7 mouse cellular contexts compared by ENCODE assay signal in the genomic region with DNA sequence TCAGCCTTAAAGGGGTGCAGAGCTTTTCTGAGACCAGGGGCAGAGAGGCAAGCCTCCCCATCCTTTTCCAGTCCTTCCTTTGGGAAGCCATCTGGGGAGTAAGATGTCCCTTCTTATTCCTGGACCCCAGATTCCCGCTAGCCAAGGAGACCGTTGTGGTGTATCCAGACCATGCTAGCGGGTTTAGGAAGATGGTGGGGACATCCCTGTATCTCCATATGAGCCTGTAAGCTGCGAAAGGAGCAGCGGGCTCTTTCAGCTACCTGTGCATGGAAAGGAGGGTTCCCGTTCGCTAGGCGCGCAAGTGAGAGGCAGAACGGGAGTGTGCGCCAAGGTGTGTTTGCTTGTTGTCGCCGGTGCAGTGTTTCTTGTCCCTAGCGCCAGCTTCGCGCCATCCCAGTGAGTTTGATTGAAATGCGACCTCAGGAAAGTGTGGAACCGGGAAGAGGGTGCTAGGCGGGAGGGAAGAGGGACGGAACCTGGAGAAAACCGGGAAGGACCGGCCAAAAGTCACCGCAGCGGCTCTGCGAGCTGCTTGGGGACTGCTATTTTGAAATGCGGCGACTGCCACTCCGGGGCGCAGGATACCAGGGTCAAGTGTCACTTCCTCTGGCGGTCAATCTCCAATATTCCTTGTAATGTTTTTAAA. TPM values are rescaled to one million over a fixed set of nuclear protein-coding genes. Genes with fewer than 3 reads are reported as not detected.
A peak's percentile ranks its signal among the peaks of the same experiment; 100 is the strongest.
DNase-seq lines count a peak whose midpoint lies in the region; ATAC-seq lines count a peak whose summit lies in the region.

No protein-coding gene starts in this region.

- no peak overlapping the region for H3K27ac ChIP-seq in heart, embryonic 14.5 days (replicated peaks in 1 of 2; ENCODE audit: control insufficient read depth in 1 of 2, insufficient read depth in 1 of 2, low read depth in 2 of 2, low read length in 2 of 2)
- H3K27ac ChIP-seq in neural tube, embryonic 11.5 days (ENCODE audit: low read depth, low read length) = no peak overlapping the region

- H3K36me3 ChIP-seq in heart, embryonic 14.5 days (ENCODE audit: control insufficient read depth, insufficient read depth, low read length) = no peaks in the 10 kb centered on the region
- no peaks in the 10 kb centered on the region for H3K36me3 ChIP-seq in neural tube, embryonic 11.5 days (ENCODE audit: control insufficient read depth, insufficient read depth, low read length)

- peak overlapping the region; percentile 37 to 39 for H3K4me3 ChIP-seq in heart, embryonic 14.5 days (ENCODE audit: control insufficient read depth in 1 of 2, insufficient read depth in 1 of 2, low read depth in 1 of 2, low read length in 2 of 2)
- peak overlapping the region; percentile 27 for H3K4me3 ChIP-seq in neural tube, embryonic 11.5 days (ENCODE audit: low read depth, low read length)

- ATAC-seq in heart, embryonic 14.5 days (ENCODE audit: insufficient number of reproducible peaks, insufficient read depth, low FRiP score, low read depth) = no peak
- ATAC-seq in neural tube, embryonic 11.5 days (ENCODE audit: insufficient read depth, low FRiP score, low TSS enrichment) = no peak

- 0 out of 4 replicates have a peak, but pooled peaks cover 0 to 4% of the 10 kb centered on the region in 2 experiments for H3K4me1 ChIP-seq in heart, embryonic 14.5 days (ENCODE audit: control insufficient read depth in 2 of 2, insufficient read depth in 2 of 2, low read length in 2 of 2)
- peaks cover 6% of the 10 kb centered on the region; the same call in 1 of the 2 replicates for H3K4me1 ChIP-seq in neural tube, embryonic 11.5 days (ENCODE audit: control insufficient read depth, insufficient read depth, low read length)

- peak overlapping the region; percentile 72 for H3K4me2 ChIP-seq in heart, embryonic 14.5 days (ENCODE audit: low read length)
- H3K4me2 ChIP-seq in neural tube, embryonic 11.5 days (ENCODE audit: low read depth) = peak overlapping the region; percentile 48

- peaks cover 65% of the 10 kb centered on the region for H3K27me3 ChIP-seq in heart, embryonic 14.5 days (ENCODE audit: control insufficient read depth, insufficient read depth, low read length)
- peaks cover 64% of the 10 kb centered on the region for H3K27me3 ChIP-seq in neural tube, embryonic 11.5 days (ENCODE audit: control insufficient read depth, insufficient read depth, low read length)

- H3K9me3 ChIP-seq in heart, embryonic 14.5 days (ENCODE audit: control insufficient read depth, low read length) = no peaks in the 10 kb centered on the region
- no peaks in the 10 kb centered on the region for H3K9me3 ChIP-seq in neural tube, embryonic 11.5 days (ENCODE audit: control insufficient read depth, low read length)

- under 1% methylated on average over 30 of the region's 30 CpGs for WGBS in heart, embryonic 14.5 days
- under 1% methylated on average over 30 of the region's 30 CpGs for WGBS in neural tube, embryonic 11.5 days

- no peak overlapping the region for H3K9ac ChIP-seq in heart, embryonic 14.5 days (ENCODE audit: low read length)
- no peak overlapping the region for H3K9ac ChIP-seq in neural tube, embryonic 11.5 days (ENCODE audit: low read length)

- DNase-seq in adrenal gland, postnatal 36 days = peak; percentile 22 to 44
- DNase-seq in cerebellum, adult 9-10 months = peak; percentile 74
- DNase-seq in kidney, postnatal 36 days = peak; percentile 48 to 70
- DNase-seq in neural tube, embryonic 11.5 days (ENCODE audit: low spot score) = peak; percentile 44
- DNase-seq in thymus, adult 18-20 months = no peak
- no peak for DNase-seq in c-Kit-positive CD71-positive TER-119-positive erythroid progenitor cells, embryonic 14.5 days (ENCODE audit: low spot score)

RNA-seq across cellular contexts. Expression of a gene that starts 46.8 kb away (rescaled TPM):
- total RNA-seq in adrenal gland, postnatal 36 days (2021) = 100 to 1,000 TPM; 141 to 250 TPM
- polyA plus RNA-seq in heart, embryonic 14.5 days (2014; fragmentation: Nextera tagmentation; extraction: Ambion mirVana) = 26.6 and 34.0 TPM in 2 replicates
- polyA plus RNA-seq in neural tube, embryonic 11.5 days (2014; fragmentation: Nextera tagmentation; extraction: Ambion mirVana) = 107 and 109 TPM in 2 replicates

RNA-seq across cellular contexts. Expression of a gene that starts 47.5 kb away (rescaled TPM):
- total RNA-seq in adrenal gland, postnatal 36 days (2021) = under 1 TPM; 0.07 to 0.16 TPM
- not detected in 2 replicates for polyA plus RNA-seq in heart, embryonic 14.5 days (2014; fragmentation: Nextera tagmentation; extraction: Ambion mirVana)
- polyA plus RNA-seq in neural tube, embryonic 11.5 days (2014; fragmentation: Nextera tagmentation; extraction: Ambion mirVana) = not detected in 2 replicates

Comparison
In these comparisons a context has a peak if more than half of its experiments do, and no peak if none do; other contexts are left out.
1. DNase-seq: peak in adrenal gland, postnatal 36 days (2 of 2), cerebellum, adult 9-10 months (single experiment), kidney, postnatal 36 days (2 of 2) and neural tube, embryonic 11.5 days (single experiment); none in thymus, adult 18-20 months (0 of 2) and c-Kit-positive CD71-positive TER-119-positive erythroid progenitor cells, embryonic 14.5 days (single experiment).